Mouse (Mus musculus): ENCODE measurements around the gene Agbl4.

GRCm38 (mm10) chr4:111306518-111306917 is 909.1 kb downstream of the Agbl4 start:
- TF ChIP-seq CTCF (IDR thresholded peaks at IDR 0.05; ENCODE audit: borderline replicate concordance, extremely low read depth, insufficient read depth, insufficient read length) (no peak), POLR2A (IDR thresholded peaks at IDR 0.05; ENCODE audit: borderline replicate concordance, extremely low read depth, insufficient read depth, insufficient read length, poor library complexity, severe bottlenecking) (no peak)
